Mouse (Mus musculus) liver, adult 2 months (tissue): ENCODE measurements around the gene Mvb12a. TPM values are rescaled to one million over a fixed set of nuclear protein-coding genes. Genes with fewer than 3 reads are reported as not detected.

ENCODE experiments used
- DNase-seq: peaks from one replicate; pipeline ENCODE4 v3.0.0-alpha.2; 2011; ENCODE audit warnings: low read depth, low spot score; ENCODE audit errors: extremely low read depth
- H3K27ac ChIP-seq: fragments of 200-500 bp; replicated peaks from 2 replicates; pipeline ENCODE4 v1.5.1; 2012; ENCODE audit warnings: low read depth, mild to moderate bottlenecking, control low read depth, inconsistent platforms, low read length; ENCODE audit not compliant: insufficient read depth
- H3K27me3 ChIP-seq: fragments of 200-500 bp; 2 replicates; pipeline ENCODE4 v1.6.1; 2012; ENCODE audit warnings: mild to moderate bottlenecking, moderate library complexity, low read length, inconsistent platforms; ENCODE audit not compliant: control insufficient read depth, insufficient read depth
- H3K36me3 ChIP-seq: fragments of 200-500 bp; 2 replicates; pipeline ENCODE4 v1.6.1; 2012; ENCODE audit warnings: low read length, inconsistent platforms; ENCODE audit not compliant: control insufficient read depth, insufficient read depth
- H3K4me1 ChIP-seq: fragments of 200-500 bp; 2 replicates; pipeline ENCODE4 v1.6.1; 2011; ENCODE audit warnings: low read length; ENCODE audit not compliant: control insufficient read depth, insufficient read depth
- H3K4me3 ChIP-seq: fragments of 200-500 bp; 2 replicates; pipeline ENCODE4 v1.5.1; 2011; ENCODE audit warnings: low read depth, mild to moderate bottlenecking, control low read depth, low read length, moderate library complexity; ENCODE audit not compliant: insufficient read depth
- H3K79me2 ChIP-seq: fragments of 200-500 bp; 2 replicates; pipeline ENCODE4 v1.6.1; 2012; ENCODE audit warnings: inconsistent platforms, mild to moderate bottlenecking, low read length, moderate library complexity; ENCODE audit not compliant: control insufficient read depth, insufficient read depth
- H3K9ac ChIP-seq: fragments of 200-500 bp; 2 replicates; pipeline ENCODE4 v1.6.1; 2012; ENCODE audit warnings: low read depth, mild to moderate bottlenecking, control low read depth, inconsistent platforms, low read length
- CTCF ChIP-seq: fragments of 200-500 bp; IDR thresholded peaks from 2 replicates; pipeline ENCODE4 v1.5.1; 2011; ENCODE audit warnings: low read depth, low read length, control low read depth
- POLR2A ChIP-seq: fragments of 200-500 bp; IDR thresholded peaks from 2 replicates; pipeline ENCODE4 v1.6.1; 2011; ENCODE audit warnings: low read length, control low read depth; ENCODE audit not compliant: insufficient read depth; ENCODE audit errors: extremely low read depth
- WGBS: fragments of 180-500 bp; shearing (Covaris S2); methylation state at CpG from one replicate; pipeline ENCODE4 v1.1.7; 2018; 5-methylcytosine and 5-hydroxymethylcytosine counted together
- polyA plus RNA-seq: library from polyadenylated mRNA; depleted of rRNA; stranded (reverse); fragments of >200 nt; gene quantifications from 2 replicates; pipeline ENCODE4 v1.2.3, GENCODE M21; 2012
- total RNA-seq: library from RNA; depleted of rRNA; stranded (reverse); fragments of >200 nt; gene quantifications from 2 replicates; pipeline ENCODE4 v1.2.3, GENCODE M21; 2014

The Mvb12a gene
- total and polyA plus RNA-seq, 2 experiments = 98.9 to 164 TPM

DNA sequence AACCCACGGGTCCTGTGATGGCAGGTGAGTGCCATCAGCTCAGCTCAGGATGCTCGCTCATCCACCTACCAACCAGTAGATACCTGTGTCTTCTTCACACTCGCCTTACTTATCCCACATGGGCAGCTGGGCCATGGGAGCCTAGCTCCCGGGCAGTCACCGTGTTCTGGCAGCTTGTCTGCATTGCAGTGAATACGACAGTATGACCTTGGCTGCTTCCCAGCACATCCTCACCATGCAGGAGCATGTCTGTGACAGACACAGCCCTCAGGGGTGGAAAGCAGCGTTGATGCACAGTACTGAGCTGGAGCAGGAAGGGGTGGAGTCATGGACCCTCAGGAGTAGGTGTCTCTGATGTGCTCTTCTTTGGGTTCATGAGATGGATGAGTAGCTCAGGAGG lies 31.7 kb downstream of the Mvb12a start:
- Histone ChIP-seq H3K36me3 (no peaks in the 10 kb centered on the region), H3K4me3 (no peak overlapping the region), H3K27me3 (no peaks in the 10 kb centered on the region), H3K27ac (no peak overlapping the region), H3K79me2 (0 out of 2 replicates have a peak, but pooled peaks cover 2% of the 10 kb centered on the region), H3K4me1 (no peaks in the 10 kb centered on the region), H3K9ac (no peak overlapping the region)
- 80% methylated on average over 7 of the region's 7 CpGs for WGBS
- no peak for DNase-seq
- TF ChIP-seq POLR2A = no peak
- no peak for TF ChIP-seq CTCF

DNA sequence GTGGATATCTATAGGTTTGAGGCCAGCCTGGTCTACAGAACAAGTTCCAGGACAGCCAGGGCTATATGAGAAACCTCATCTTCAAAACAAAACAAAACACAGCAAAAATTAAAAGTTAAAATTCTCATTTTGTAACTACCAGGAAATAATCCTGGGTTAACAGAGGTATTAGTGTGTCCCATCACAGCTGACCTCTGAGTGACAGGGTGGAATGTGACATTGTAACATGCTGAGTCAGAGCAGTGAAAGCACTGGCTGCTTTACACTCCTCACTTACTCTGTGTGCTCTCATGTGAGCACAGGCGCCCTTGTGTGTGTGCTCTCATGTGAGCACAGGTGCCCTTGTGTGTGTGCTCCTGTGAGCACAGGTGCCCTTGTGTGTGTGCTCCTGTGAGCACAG lies 32.3 kb downstream of the Mvb12a start:
- H3K4me3 ChIP-seq = no peak overlapping the region
- no peaks in the 10 kb centered on the region for H3K4me1 ChIP-seq
- H3K79me2 ChIP-seq = 0 out of 2 replicates have a peak, but pooled peaks cover 2% of the 10 kb centered on the region
- H3K27me3 ChIP-seq = no peaks in the 10 kb centered on the region
- 67% methylated on average over 1 of the region's 1 CpGs for WGBS
- TF ChIP-seq CTCF (no peak), POLR2A (no peak)
- no peaks in the 10 kb centered on the region for H3K36me3 ChIP-seq
- DNase-seq = no peak
- no peak overlapping the region for H3K27ac ChIP-seq
- H3K9ac ChIP-seq = no peak overlapping the region

DNA sequence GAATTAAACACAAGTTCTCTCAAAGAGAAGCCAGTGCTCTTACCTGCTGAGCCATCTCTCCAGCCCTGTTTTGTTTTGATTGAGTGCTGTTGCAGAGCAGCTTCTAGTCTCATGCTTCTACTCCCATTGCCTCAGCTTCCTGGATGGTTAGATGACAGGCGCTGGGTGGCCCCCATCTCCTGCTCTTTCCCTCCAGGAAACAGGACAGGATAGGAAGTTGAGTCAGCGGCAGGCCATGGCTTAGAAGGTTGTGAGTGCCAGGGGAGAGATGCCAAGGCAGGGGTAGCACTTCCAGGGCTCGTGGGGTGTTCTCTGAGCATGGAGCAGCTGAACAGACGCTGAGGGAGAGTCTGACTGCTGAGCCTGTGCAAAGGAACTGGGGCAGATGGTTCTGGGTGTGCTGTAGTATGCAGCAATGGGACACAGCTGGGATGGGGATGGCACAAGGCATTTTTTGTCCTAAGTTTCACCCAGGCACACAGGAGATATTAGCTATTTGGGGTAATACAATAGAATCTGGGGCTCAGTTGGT lies 35.2 kb downstream of the Mvb12a start:
- no peak overlapping the region for H3K4me3 ChIP-seq
- H3K27ac ChIP-seq = no peak overlapping the region
- H3K79me2 ChIP-seq = 0 out of 2 replicates have a peak, but pooled peaks cover 2% of the 10 kb centered on the region
- no peaks in the 10 kb centered on the region for H3K27me3 ChIP-seq
- DNase-seq = no peak
- H3K36me3 ChIP-seq = no peaks in the 10 kb centered on the region
- no peak for TF ChIP-seq CTCF
- H3K9ac ChIP-seq = no peak overlapping the region
- 73% methylated on average over 4 of the region's 4 CpGs for WGBS
- no peaks in the 10 kb centered on the region for H3K4me1 ChIP-seq

DNA sequence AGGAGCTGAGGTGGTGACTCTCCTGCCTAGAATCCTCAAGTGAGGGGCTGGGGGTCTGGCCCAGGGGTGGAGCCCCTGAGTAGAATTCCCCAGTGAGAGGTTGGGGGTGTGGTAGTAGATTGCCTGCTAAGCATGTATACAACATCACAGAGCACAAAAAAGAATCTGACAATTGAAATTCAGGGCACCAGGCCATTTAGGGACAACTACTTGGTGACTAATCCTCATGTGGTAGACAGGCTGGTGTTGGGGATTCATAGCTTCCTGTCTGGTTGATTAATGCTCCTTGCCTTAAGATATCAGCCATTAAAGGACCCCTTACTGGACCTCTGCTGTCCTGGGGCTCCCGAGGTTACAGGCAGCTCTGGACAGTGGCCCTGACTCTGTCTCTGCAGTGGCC lies 36.3 kb downstream of the Mvb12a start:
- Histone ChIP-seq H3K4me1 (no peaks in the 10 kb centered on the region), H3K36me3 (no peaks in the 10 kb centered on the region), H3K4me3 (no peak overlapping the region), H3K27ac (no peak overlapping the region), H3K27me3 (no peaks in the 10 kb centered on the region), H3K79me2 (0 out of 2 replicates have a peak, but pooled peaks cover 2% of the 10 kb centered on the region), H3K9ac (no peak overlapping the region)
- 86% methylated on average over 1 of the region's 1 CpGs for WGBS
- no peak for DNase-seq
- TF ChIP-seq CTCF (no peak), POLR2A (no peak)

DNA sequence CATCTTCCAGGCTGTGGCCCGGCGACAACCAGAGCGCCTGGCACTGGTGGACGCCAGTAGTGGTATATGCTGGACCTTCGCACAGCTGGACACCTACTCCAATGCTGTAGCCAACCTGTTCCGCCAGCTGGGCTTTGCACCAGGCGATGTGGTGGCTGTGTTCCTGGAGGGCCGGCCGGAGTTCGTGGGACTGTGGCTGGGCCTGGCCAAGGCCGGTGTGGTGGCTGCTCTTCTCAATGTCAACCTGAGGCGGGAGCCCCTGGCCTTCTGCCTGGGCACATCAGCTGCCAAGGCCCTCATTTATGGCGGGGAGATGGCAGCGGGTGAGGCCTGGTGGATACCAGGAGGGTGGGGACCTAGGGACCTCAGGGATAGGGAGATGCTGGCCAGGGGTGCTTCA lies 36.8 kb downstream of the Mvb12a start:
- H3K4me3 ChIP-seq = no peak overlapping the region
- no peaks in the 10 kb centered on the region for H3K27me3 ChIP-seq
- WGBS = 73% methylated on average over 14 of the region's 14 CpGs
- H3K4me1 ChIP-seq = no peaks in the 10 kb centered on the region
- no peak for TF ChIP-seq CTCF
- TF ChIP-seq POLR2A = no peak
- H3K79me2 ChIP-seq = 0 out of 2 replicates have a peak, but pooled peaks cover under 1% of the 10 kb centered on the region
- H3K36me3 ChIP-seq = no peaks in the 10 kb centered on the region
- H3K27ac ChIP-seq = no peak overlapping the region
- DNase-seq = no peak
- no peak overlapping the region for H3K9ac ChIP-seq

DNA sequence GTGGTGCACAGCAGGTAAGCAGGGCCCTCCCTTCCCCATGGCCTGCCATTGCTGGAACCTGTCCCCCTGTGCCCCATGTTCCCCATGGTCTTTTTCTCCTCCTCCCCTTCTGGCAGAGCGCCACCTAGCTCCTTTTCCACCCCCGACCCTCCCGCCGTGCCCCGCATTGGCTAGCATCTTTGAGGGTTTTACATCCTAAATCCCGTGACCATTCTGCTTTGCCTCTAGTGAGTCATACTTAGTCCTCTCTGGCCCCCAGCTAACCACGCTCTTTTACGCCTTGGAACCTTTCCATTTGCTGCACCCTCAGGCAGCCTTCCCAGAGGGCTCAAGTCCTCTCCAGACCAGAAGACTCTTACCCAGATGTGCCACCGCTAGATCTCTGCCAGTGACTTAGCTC lies 37.5 kb downstream of the Mvb12a start:
- no peaks in the 10 kb centered on the region for H3K79me2 ChIP-seq
- no peak overlapping the region for H3K27ac ChIP-seq
- 88% methylated on average over 9 of the region's 9 CpGs for WGBS
- H3K4me3 ChIP-seq = no peak overlapping the region
- H3K9ac ChIP-seq = no peak overlapping the region
- no peaks in the 10 kb centered on the region for H3K4me1 ChIP-seq
- no peak for TF ChIP-seq POLR2A
- no peak for TF ChIP-seq CTCF
- DNase-seq = no peak
- no peaks in the 10 kb centered on the region for H3K36me3 ChIP-seq
- no peaks in the 10 kb centered on the region for H3K27me3 ChIP-seq
